Mouse (Mus musculus): ENCODE measurements around the gene Adam23. TPM values are rescaled to one million over a fixed set of nuclear protein-coding genes. Genes with fewer than 3 reads are reported as not detected.

Gene Adam23
- 13.7 and 15.6 TPM in 2 replicates for polyA plus RNA-seq (2015; fragmentation: Nextera tagmentation; extraction: Ambion mirVana)

- no peaks in the 10 kb centered on the region for H3K9me3 ChIP-seq (replicated peaks)
- peak within 1 kb of the TSS; percentile 82 for H3K27ac ChIP-seq (replicated peaks)
- H3K9ac ChIP-seq (replicated peaks), result peak within 1 kb of the TSS; percentile 89
- H3K4me3 ChIP-seq (replicated peaks), result peak within 1 kb of the TSS; percentile 83
- no peaks in the 10 kb centered on the region for H3K27me3 ChIP-seq (replicated peaks)
- H3K4me1 ChIP-seq, result peaks cover 23% of the 10 kb centered on the region
- ATAC-seq (ENCODE audit: low FRiP score), result peak; percentile 89
- H3K4me2 ChIP-seq, result peak within 1 kb of the TSS; percentile 92
- WGBS, result under 1% methylated on average over 40 of the region's 41 CpGs
- H3K36me3 ChIP-seq, result no peaks in the 10 kb centered on the region; the same call in 1 of the 2 replicates
Measured at GRCm38 (mm10) chr1:63445656-63446046, at the start of gene Adam23. Gene Adam23 (plus strand): TSS chr1:63445891.

DNA sequence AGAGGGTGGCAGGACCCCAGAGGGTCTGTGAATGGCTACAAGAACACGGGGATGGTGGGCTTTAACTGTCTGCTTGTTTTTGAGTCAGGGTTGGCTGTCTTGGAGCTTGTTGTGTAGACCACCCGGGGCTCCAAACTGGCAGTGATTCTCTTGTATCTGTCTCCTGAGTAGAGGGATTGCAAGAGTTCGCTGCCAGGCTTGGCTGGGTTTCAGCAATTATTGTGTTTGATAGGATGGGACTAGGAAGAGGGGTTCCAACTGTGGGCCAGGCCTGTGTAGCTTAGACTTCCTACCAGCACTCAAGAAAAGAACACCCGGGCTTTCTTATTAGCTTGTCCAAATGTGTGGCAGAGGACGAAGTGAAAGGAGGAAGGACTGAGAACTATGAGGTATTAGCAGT, 44.6 kb upstream of the Adam23 start:
- Histone ChIP-seq H3K4me2 (no peak overlapping the region), H3K4me3 (replicated peaks) (no peak overlapping the region), H3K36me3 (no peaks in the 10 kb centered on the region), H3K27ac (replicated peaks) (no peak overlapping the region), H3K9me3 (replicated peaks) (no peaks in the 10 kb centered on the region), H3K4me1 (no peaks in the 10 kb centered on the region), H3K27me3 (replicated peaks) (no peaks in the 10 kb centered on the region), H3K9ac (replicated peaks) (no peak overlapping the region)
- 63% methylated on average over 5 of the region's 5 CpGs for WGBS
- no peak for ATAC-seq (ENCODE audit: low FRiP score)

- Histone ChIP-seq H3K9me3 (replicated peaks) (no peaks in the 10 kb centered on the region), H3K27me3 (replicated peaks) (no peaks in the 10 kb centered on the region), H3K9ac (replicated peaks) (no peak overlapping the region), H3K4me1 (no peaks in the 10 kb centered on the region), H3K36me3 (no peaks in the 10 kb centered on the region), H3K4me3 (replicated peaks) (no peak overlapping the region), H3K4me2 (no peak overlapping the region), H3K27ac (replicated peaks) (no peak overlapping the region)
- 54% methylated on average over 4 of the region's 4 CpGs for WGBS
- ATAC-seq (ENCODE audit: low FRiP score), result no peak
Measured at GRCm38 (mm10) chr1:63403601-63404000, 42.1 kb upstream of the Adam23 start.

GRCm38 (mm10) chr1:63408344-63408743, 37.3 kb upstream of the Adam23 start:
- no peaks in the 10 kb centered on the region for H3K36me3 ChIP-seq
- H3K9me3 ChIP-seq (replicated peaks), result no peaks in the 10 kb centered on the region
- H3K4me2 ChIP-seq, result no peak overlapping the region
- no peak overlapping the region for H3K27ac ChIP-seq (replicated peaks)
- no peaks in the 10 kb centered on the region for H3K4me1 ChIP-seq
- no peak overlapping the region for H3K9ac ChIP-seq (replicated peaks)
- 77% methylated on average over 6 of the region's 6 CpGs for WGBS
- no peak overlapping the region for H3K4me3 ChIP-seq (replicated peaks)
- H3K27me3 ChIP-seq (replicated peaks), result no peaks in the 10 kb centered on the region
- no peak for ATAC-seq (ENCODE audit: low FRiP score)

GRCm38 (mm10) chr1:63418491-63418890, 27.2 kb upstream of the Adam23 start:
- no peaks in the 10 kb centered on the region for H3K9me3 ChIP-seq (replicated peaks)
- peak; percentile 50; the same call in 1 of the 2 replicates for ATAC-seq (ENCODE audit: low FRiP score)
- no peak overlapping the region for H3K4me3 ChIP-seq (replicated peaks)
- no peaks in the 10 kb centered on the region for H3K36me3 ChIP-seq
- no peak overlapping the region for H3K4me2 ChIP-seq
- H3K4me1 ChIP-seq, result no peaks in the 10 kb centered on the region
- H3K9ac ChIP-seq (replicated peaks), result no peak overlapping the region
- no peaks in the 10 kb centered on the region for H3K27me3 ChIP-seq (replicated peaks)
- H3K27ac ChIP-seq (replicated peaks), result no peak overlapping the region
- 52% methylated on average over 8 of the region's 8 CpGs for WGBS

DNA sequence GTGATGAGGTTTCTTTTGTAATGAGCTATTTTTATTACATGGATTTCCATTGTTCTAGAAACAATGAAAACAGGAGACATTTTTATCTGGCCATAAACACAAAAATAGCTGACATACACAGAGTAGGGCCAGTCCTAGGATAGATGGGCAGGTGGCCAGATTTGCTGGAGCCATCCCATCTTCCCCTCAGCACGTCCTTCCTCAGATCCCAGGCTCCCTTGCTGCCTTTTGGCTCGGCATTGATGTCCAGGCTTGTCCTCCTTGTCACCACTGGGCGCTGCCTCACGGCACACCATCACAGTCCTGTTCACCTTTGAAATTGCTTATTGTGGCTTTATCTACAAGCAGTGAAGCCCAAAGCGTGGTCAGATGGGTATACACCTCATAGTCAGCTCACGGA, 15.0 kb upstream of the Adam23 start:
- Histone ChIP-seq H3K9me3 (replicated peaks) (no peaks in the 10 kb centered on the region), H3K27me3 (replicated peaks) (no peaks in the 10 kb centered on the region), H3K4me1 (no peaks in the 10 kb centered on the region), H3K36me3 (no peaks in the 10 kb centered on the region), H3K9ac (replicated peaks) (no peak overlapping the region), H3K4me2 (no peak overlapping the region), H3K27ac (replicated peaks) (no peak overlapping the region), H3K4me3 (replicated peaks) (no peak overlapping the region)
- 86% methylated on average over 6 of the region's 6 CpGs for whole genome bisulfite sequencing
- no peak for ATAC-seq (ENCODE audit: low FRiP score)

DNA sequence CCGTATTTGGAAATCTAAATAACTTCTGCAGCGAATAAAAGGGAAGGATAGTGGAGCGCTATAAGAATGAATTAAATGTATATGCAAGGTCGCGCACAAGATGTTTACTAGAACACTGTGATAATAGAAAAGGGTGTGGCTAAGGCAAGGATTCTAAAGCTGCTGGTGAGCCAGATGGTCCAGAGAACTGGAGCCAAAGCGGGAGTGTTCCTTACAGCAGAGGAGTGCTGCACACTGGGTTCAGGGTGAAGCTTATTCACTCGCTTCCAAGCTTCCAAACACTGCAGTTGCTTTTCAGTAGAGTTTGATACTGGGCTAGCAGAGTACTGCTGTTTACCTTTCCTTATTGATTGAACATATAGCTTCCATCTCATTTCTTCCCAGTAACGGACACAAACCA, 14.5 kb upstream of the Adam23 start:
- Histone ChIP-seq H3K4me1 (no peaks in the 10 kb centered on the region), H3K4me3 (replicated peaks) (no peak overlapping the region), H3K27ac (replicated peaks) (no peak overlapping the region), H3K4me2 (no peak overlapping the region), H3K9ac (replicated peaks) (no peak overlapping the region), H3K36me3 (no peaks in the 10 kb centered on the region), H3K27me3 (replicated peaks) (no peaks in the 10 kb centered on the region), H3K9me3 (replicated peaks) (no peaks in the 10 kb centered on the region)
- no peak for ATAC-seq (ENCODE audit: low FRiP score)
- 87% methylated on average over 8 of the region's 8 CpGs for WGBS

GRCm38 (mm10) chr1:63431842-63432241, 13.8 kb upstream of the Adam23 start:
- H3K9me3 ChIP-seq (replicated peaks), result no peaks in the 10 kb centered on the region
- no peaks in the 10 kb centered on the region for H3K27me3 ChIP-seq (replicated peaks)
- 47% methylated on average over 3 of the region's 3 CpGs for WGBS
- no peak for ATAC-seq (ENCODE audit: low FRiP score)
- H3K36me3 ChIP-seq, result no peaks in the 10 kb centered on the region
- no peak overlapping the region for H3K4me3 ChIP-seq (replicated peaks)
- no peak overlapping the region for H3K27ac ChIP-seq (replicated peaks)
- no peaks in the 10 kb centered on the region for H3K4me1 ChIP-seq
- no peak overlapping the region for H3K4me2 ChIP-seq
- no peak overlapping the region for H3K9ac ChIP-seq (replicated peaks)

DNA sequence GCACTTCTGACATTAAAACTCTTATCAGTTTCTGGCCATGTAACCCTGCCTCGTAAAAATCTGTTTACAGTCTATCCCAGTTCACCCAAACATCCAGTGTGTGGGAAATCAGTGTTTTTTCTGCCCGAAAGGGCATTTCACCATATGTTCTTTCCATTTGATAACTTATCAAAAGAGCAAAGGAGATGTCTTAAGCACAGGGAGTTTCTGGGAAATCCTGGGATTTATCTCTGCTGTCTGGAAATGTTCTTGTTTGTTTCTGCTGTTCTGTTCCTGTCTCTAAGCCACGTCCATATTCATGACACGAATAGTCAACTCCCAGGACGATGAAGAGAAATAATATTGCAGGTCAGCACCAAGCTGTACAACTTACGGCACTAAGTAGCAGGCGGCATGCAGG, 11.6 kb upstream of the Adam23 start:
- Histone ChIP-seq H3K27ac (replicated peaks) (no peak overlapping the region), H3K27me3 (replicated peaks) (no peaks in the 10 kb centered on the region), H3K4me3 (replicated peaks) (no peak overlapping the region), H3K9ac (replicated peaks) (no peak overlapping the region), H3K4me2 (no peak overlapping the region), H3K4me1 (no peaks in the 10 kb centered on the region), H3K36me3 (no peaks in the 10 kb centered on the region), H3K9me3 (replicated peaks) (no peaks in the 10 kb centered on the region)
- WGBS, result 74% methylated on average over 7 of the region's 7 CpGs
- no peak for ATAC-seq (ENCODE audit: low FRiP score)

GRCm38 (mm10) chr1:63437529-63437928, 8.2 kb upstream of the Adam23 start:
- Histone ChIP-seq H3K9me3 (replicated peaks) (no peaks in the 10 kb centered on the region), H3K4me3 (replicated peaks) (no peak overlapping the region), H3K27me3 (replicated peaks) (no peaks in the 10 kb centered on the region), H3K4me1 (no peaks in the 10 kb centered on the region), H3K9ac (replicated peaks) (no peak overlapping the region), H3K36me3 (no peaks in the 10 kb centered on the region), H3K4me2 (no peak overlapping the region), H3K27ac (replicated peaks) (no peak overlapping the region)
- no peak for ATAC-seq (ENCODE audit: low FRiP score)
- 60% methylated on average over 3 of the region's 3 CpGs for WGBS

- H3K9ac ChIP-seq (replicated peaks), result no peak overlapping the region
- no peaks in the 10 kb centered on the region for H3K27me3 ChIP-seq (replicated peaks)
- H3K9me3 ChIP-seq (replicated peaks), result no peaks in the 10 kb centered on the region
- WGBS, result 55% methylated on average over 2 of the region's 2 CpGs
- H3K4me2 ChIP-seq, result no peak overlapping the region
- H3K36me3 ChIP-seq, result no peaks in the 10 kb centered on the region
- H3K27ac ChIP-seq (replicated peaks), result no peak overlapping the region
- peaks cover 14% of the 10 kb centered on the region for H3K4me1 ChIP-seq
- ATAC-seq (ENCODE audit: low FRiP score), result no peak
- H3K4me3 ChIP-seq (replicated peaks), result no peak overlapping the region
Measured at GRCm38 (mm10) chr1:63442186-63442585, 3.5 kb upstream of the Adam23 start.

DNA sequence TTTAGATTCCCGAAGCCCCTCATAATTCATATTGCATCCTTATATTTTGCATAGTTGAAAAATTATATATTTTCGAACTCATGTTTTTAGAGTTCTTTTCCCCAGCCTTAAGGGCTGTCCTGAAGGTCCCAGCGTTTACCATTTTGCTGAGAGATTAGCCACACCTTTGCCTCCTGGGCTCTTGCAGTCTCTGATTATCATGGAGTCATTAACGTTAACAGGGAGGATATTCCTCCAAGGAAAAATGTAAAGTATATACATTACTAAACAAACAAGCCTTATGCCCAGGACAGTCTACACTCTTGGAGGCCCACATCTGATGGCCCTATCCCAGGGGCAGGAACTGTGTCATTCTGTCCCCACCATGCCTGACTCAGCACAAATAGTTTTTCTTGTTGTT, 3.1 kb upstream of the Adam23 start:
- Histone ChIP-seq H3K9me3 (replicated peaks) (no peaks in the 10 kb centered on the region), H3K27me3 (replicated peaks) (no peaks in the 10 kb centered on the region), H3K36me3 (no peaks in the 10 kb centered on the region), H3K27ac (replicated peaks) (no peak overlapping the region), H3K4me3 (replicated peaks) (no peak overlapping the region), H3K9ac (replicated peaks) (no peak overlapping the region), H3K4me2 (no peak overlapping the region), H3K4me1 (peaks cover 16% of the 10 kb centered on the region)
- WGBS, result 76% methylated on average over 4 of the region's 4 CpGs
- ATAC-seq (ENCODE audit: low FRiP score), result no peak

- H3K27ac ChIP-seq (replicated peaks), result 0 out of 2 replicates have a peak overlapping the region, but pooled peaks have one; percentile 82
- H3K4me1 ChIP-seq, result peaks cover 23% of the 10 kb centered on the region
- H3K4me3 ChIP-seq (replicated peaks), result peak overlapping the region; percentile 83
- 52% methylated on average over 10 of the region's 10 CpGs for WGBS
- peak; percentile 58 for ATAC-seq (ENCODE audit: low FRiP score)
- H3K9me3 ChIP-seq (replicated peaks), result no peaks in the 10 kb centered on the region
- peak overlapping the region; percentile 89 for H3K9ac ChIP-seq (replicated peaks)
- peak overlapping the region; percentile 92 for H3K4me2 ChIP-seq
- H3K36me3 ChIP-seq, result no peaks in the 10 kb centered on the region
- no peaks in the 10 kb centered on the region for H3K27me3 ChIP-seq (replicated peaks)
Measured at GRCm38 (mm10) chr1:63445149-63445609, 512 bp upstream of the Adam23 start.

Measured in neural tube, embryonic 15.5 days (tissue).